ENCODE assay signal across 22 mouse cellular contexts in genomic region chr9:64454196-64454595, GRCm38 (mm10).
"Had no signal": no experiment of that assay in that cellular context is flagged by ENCODE, and none has a peak within 500 bp of the region (broad histone marks: within the 10 kb centered on the region; RNA-seq: fewer than 3 reads in every experiment).

No protein-coding gene starts in this region.

- ATAC-seq: hindbrain, postnatal 0 days; inflammation-experienced regulatory T-cells, adult 6 months; intestine, embryonic 16.5 days; liver, postnatal 0 days; lung, postnatal 0 days had no signal

- DNase-seq: layer of hippocampus, postnatal 36 days; liver, postnatal 0 days; lung, embryonic 14.5 days; midbrain, embryonic 14.5 days; right cerebral cortex, adult 18-20 months; right cerebral cortex, postnatal 14 days; right cerebral cortex, postnatal 4 days had no signal

- H3K4me3 ChIP-seq: left cerebral cortex, adult 2 months; limb, embryonic 12.5 days; limb, embryonic 15.5 days; megakaryocyte, embryonic 14.5 days; midbrain, embryonic 10.5 days; neural tube, embryonic 12.5 days; neural tube, embryonic 15.5 days had no signal

- H3K4me2 ChIP-seq: limb, embryonic 12.5 days; limb, embryonic 15.5 days; liver, embryonic 11.5 days; lung, embryonic 14.5 days; neural tube, embryonic 12.5 days; neural tube, embryonic 15.5 days had no signal

- H3K9me3 ChIP-seq: limb, embryonic 12.5 days; limb, embryonic 15.5 days; megakaryocyte, embryonic 14.5 days; midbrain, embryonic 10.5 days; neural tube, embryonic 12.5 days; neural tube, embryonic 15.5 days had no signal

- H3K9ac ChIP-seq: limb, embryonic 12.5 days; limb, embryonic 15.5 days; liver, embryonic 14.5 days; liver, postnatal 0 days; lung, embryonic 14.5 days; neural tube, embryonic 12.5 days; neural tube, embryonic 15.5 days had no signal

- H3K27me3 ChIP-seq: limb, embryonic 15.5 days; neural tube, embryonic 12.5 days had no signal

- H3K27ac ChIP-seq: hindbrain, postnatal 0 days; kidney, postnatal 0 days; left cerebral cortex, adult 2 months; limb, embryonic 12.5 days; limb, embryonic 15.5 days; liver, embryonic 14.5 days; macrophage; midbrain, embryonic 10.5 days; neural tube, embryonic 12.5 days; neural tube, embryonic 15.5 days had no signal

- H3K36me3 ChIP-seq: limb, embryonic 12.5 days; limb, embryonic 15.5 days; midbrain, embryonic 10.5 days; neural tube, embryonic 12.5 days; neural tube, embryonic 15.5 days had no signal
